Mouse (Mus musculus) limb, embryonic 15.5 days (tissue): ENCODE measurements at regions not wholly inside any gene's neighbourhood (a gene's known extent, or its start where the extent isn't known, plus 50 kb on each side); places are given as distances from the start of the nearest gene placed in this dataset.
A peak's percentile ranks its signal among the peaks of the same experiment; 100 is the strongest.

ENCODE experiments used
- ATAC-seq: fragments of 200-750 bp; cut with Nextera tagmentation; 2 replicates; pipeline ENCODE4 v1.8.0; 2017; ENCODE audit warnings: low read depth, moderate TSS enrichment; ENCODE audit not compliant: insufficient number of reproducible peaks, low FRiP score, low TSS enrichment
- H3K27ac ChIP-seq: fragments of 300-500 bp; sonication (generic); 2 replicates; pipeline ENCODE4 v1.5.1; 2015; ENCODE audit warnings: moderate library complexity, mild to moderate bottlenecking, inconsistent platforms
- H3K27me3 ChIP-seq: fragments of 300-500 bp; sonication (generic); 2 replicates; pipeline ENCODE4 v1.6.1; 2015; ENCODE audit warnings: inconsistent platforms
- H3K36me3 ChIP-seq: fragments of 300-500 bp; sonication (generic); 2 replicates; pipeline ENCODE4 v1.6.1; 2015; ENCODE audit warnings: inconsistent platforms
- H3K4me1 ChIP-seq: fragments of 300-500 bp; sonication (generic); 2 replicates; pipeline ENCODE4 v1.6.1; 2015; ENCODE audit warnings: inconsistent platforms
- H3K4me2 ChIP-seq: fragments of 300-500 bp; sonication (generic); 2 replicates; pipeline ENCODE4 v1.6.1; 2015; ENCODE audit warnings: mild to moderate bottlenecking, inconsistent platforms
- H3K4me3 ChIP-seq: fragments of 300-500 bp; sonication (generic); 2 replicates; pipeline ENCODE4 v1.5.1; 2015; ENCODE audit warnings: mild to moderate bottlenecking, inconsistent platforms
- H3K9ac ChIP-seq: fragments of 300-500 bp; sonication (generic); 2 replicates; pipeline ENCODE4 v1.6.1; 2015; ENCODE audit warnings: inconsistent platforms
- H3K9me3 ChIP-seq: fragments of 300-500 bp; sonication (generic); 2 replicates; pipeline ENCODE4 v1.6.1; 2016; ENCODE audit warnings: inconsistent platforms
- WGBS: fragments of 180-500 bp; shearing (Covaris S2); methylation state at CpG from one replicate; pipeline ENCODE4 v1.1.7; 2015; 5-methylcytosine and 5-hydroxymethylcytosine counted together

DNA sequence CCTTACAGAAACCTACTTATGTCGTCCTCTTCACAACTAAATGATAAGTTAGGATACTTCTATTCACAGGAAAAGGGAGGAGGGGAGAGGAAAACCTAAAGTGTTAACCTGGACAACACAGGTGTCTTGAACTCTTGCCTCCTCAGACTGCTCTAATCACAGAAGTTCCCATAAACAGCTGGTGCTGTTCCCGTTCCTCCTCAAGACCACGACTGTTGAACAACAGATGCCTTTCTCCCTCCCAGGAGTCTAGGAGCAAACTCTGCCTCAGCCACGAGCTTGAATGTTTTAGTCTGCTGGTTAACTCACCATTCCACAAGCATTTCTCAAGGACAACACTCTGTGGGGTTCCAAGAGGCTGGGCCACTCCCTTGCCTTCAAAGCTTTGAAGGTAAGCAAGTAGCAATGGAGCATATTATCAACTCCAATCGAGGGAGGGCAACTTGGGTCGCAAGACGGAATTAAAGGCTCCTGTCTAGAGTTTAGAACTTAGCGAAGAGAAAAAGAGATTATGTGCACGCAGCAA, 186.6 kb upstream of the Bcl6 start:
- no peaks in the 10 kb centered on the region for H3K9me3 ChIP-seq
- H3K27me3 ChIP-seq: no peaks in the 10 kb centered on the region
- WGBS: 59% methylated on average over 9 of the region's 9 CpGs
- no peak overlapping the region for H3K9ac ChIP-seq
- no peaks in the 10 kb centered on the region for H3K36me3 ChIP-seq
- no peak overlapping the region for H3K27ac ChIP-seq
- H3K4me3 ChIP-seq: no peak overlapping the region
- H3K4me1 ChIP-seq: no peaks in the 10 kb centered on the region; the same call in 1 of the 2 replicates
- ATAC-seq: no peak
- H3K4me2 ChIP-seq: no peak overlapping the region

DNA sequence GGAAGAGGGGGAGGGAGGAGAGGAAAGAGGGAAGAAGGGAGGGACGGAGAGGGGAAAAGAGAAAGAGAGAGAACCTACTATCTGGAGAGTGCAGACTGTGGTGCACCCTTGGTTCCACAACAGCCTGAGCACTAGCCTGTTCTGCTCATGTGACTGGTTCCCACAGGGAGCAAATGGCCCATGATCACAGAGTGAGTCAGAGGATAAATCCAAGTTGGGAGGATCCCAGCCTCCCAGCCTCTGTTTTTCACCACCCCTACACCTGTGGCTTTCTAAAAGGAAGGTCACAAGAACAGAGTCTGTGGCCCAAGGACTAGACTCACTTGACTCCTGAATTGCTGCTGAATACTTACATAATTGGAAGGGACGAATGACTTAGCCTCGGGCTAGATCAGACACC, 185.9 kb upstream of the Bcl6 start:
- Histone ChIP-seq H3K27ac (no peak overlapping the region), H3K27me3 (no peaks in the 10 kb centered on the region), H3K4me3 (no peak overlapping the region), H3K4me1 (no peaks in the 10 kb centered on the region; the same call in 1 of the 2 replicates), H3K4me2 (no peak overlapping the region), H3K36me3 (no peaks in the 10 kb centered on the region), H3K9ac (no peak overlapping the region), H3K9me3 (no peaks in the 10 kb centered on the region)
- ATAC-seq: no peak
- 70% methylated on average over 3 of the region's 3 CpGs for WGBS

DNA sequence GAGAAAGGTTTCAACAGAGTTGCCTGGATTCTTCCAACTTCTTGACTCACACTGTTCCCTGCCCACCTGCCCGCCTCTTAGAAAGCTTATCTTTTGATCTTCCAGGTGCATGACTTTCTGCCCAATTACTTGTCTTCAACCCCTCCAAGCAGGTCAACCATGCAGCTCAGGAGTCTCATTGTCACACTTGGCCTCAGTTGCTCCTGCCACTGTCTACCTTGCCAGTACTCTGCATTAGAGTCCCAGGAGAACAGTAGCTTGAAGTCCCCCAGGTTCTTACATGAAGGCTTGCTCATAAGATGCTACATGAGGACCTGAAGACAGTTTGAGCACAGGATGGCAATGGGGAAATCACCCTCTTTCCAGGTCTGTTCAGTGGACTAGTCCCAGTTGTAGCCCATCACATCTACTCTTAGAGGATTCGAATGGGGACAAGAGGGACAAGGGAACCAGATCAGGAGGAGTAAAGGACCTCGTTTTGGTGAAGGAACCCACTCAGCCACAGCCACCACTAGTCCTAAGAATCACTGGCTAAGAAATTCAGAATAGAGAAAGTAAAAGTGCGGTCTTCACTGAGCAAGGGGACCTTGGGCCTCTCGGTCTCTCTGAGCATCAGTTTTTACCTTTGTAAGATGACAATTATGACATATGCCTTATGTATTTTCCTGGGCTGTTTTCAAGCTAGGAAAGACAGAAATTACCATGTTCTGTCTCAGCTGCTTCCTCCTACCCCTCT, 185.3 kb upstream of the Bcl6 start:
- Histone ChIP-seq H3K9me3 (no peaks in the 10 kb centered on the region), H3K27me3 (no peaks in the 10 kb centered on the region), H3K4me3 (no peak overlapping the region), H3K4me2 (no peak overlapping the region), H3K27ac (no peak overlapping the region), H3K36me3 (no peaks in the 10 kb centered on the region), H3K9ac (no peak overlapping the region), H3K4me1 (no peaks in the 10 kb centered on the region; the same call in 1 of the 2 replicates)
- no peak for ATAC-seq
- 90% methylated on average over 5 of the region's 5 CpGs for WGBS

DNA sequence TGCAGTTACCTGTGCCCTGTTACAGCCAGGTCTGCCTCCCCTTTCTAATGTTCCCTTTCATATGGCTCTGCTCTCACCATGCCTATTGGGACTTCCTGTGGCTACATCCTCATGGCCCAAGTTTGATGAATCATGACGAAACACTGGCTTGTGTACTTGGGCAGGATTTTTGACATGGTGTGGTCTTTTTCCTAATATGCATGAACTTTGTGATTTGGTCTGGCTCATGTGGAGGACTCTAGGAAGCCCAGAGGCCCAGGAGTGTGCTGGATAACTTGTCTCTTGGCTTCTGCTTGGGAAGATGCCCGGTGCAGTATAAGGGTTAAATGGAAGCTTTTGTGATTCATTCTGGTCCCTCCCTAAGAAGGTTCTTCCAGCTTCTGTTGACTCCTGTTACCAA, 184.0 kb upstream of the Bcl6 start:
- no peak for ATAC-seq
- Histone ChIP-seq H3K9ac (no peak overlapping the region), H3K4me2 (no peak overlapping the region), H3K4me1 (no peaks in the 10 kb centered on the region; the same call in 1 of the 2 replicates), H3K36me3 (no peaks in the 10 kb centered on the region), H3K9me3 (no peaks in the 10 kb centered on the region), H3K27me3 (no peaks in the 10 kb centered on the region), H3K4me3 (no peak overlapping the region), H3K27ac (no peak overlapping the region)
- 83% methylated on average over 2 of the region's 2 CpGs for WGBS

GRCm38 (mm10) chr16:24172065-24172464, 183.4 kb upstream of the Bcl6 start:
- ATAC-seq: no peak
- H3K9ac ChIP-seq: no peak overlapping the region

DNA sequence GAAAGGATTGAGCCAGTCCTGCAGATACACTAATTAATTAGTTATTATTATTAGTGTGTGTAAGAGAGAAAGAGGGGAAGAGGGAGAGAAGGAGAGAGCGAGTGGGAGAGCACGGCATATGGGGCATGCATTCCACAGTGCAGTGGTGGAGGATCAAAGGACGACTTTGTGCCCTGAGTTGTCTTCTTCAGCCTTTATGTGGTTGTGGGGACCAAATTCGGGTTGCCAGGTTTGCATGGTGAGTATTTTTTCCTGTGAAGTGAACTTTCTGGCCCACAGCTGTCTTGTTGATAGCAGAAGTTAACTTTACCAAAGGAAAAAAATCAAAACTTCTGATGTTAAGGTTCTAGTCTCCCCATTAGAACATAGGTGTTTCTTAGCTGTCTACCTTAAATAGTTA, 182.5 kb upstream of the Bcl6 start:
- H3K9me3 ChIP-seq: no peaks in the 10 kb centered on the region
- H3K9ac ChIP-seq: no peak overlapping the region
- no peaks in the 10 kb centered on the region for H3K27me3 ChIP-seq
- no peak for ATAC-seq
- H3K4me1 ChIP-seq: no peaks in the 10 kb centered on the region; the same call in 1 of the 2 replicates
- H3K4me3 ChIP-seq: no peak overlapping the region
- H3K4me2 ChIP-seq: no peak overlapping the region
- no peak overlapping the region for H3K27ac ChIP-seq
- no peaks in the 10 kb centered on the region for H3K36me3 ChIP-seq
- WGBS: 72% methylated on average over 4 of the region's 4 CpGs

More at GRCm38 (mm10) chr16:24172065-24172464, 183.4 kb upstream of the Bcl6 start:
- WGBS: 86% methylated on average over 5 of the region's 5 CpGs
- no peak overlapping the region for H3K4me3 ChIP-seq
- H3K4me1 ChIP-seq: no peaks in the 10 kb centered on the region; the same call in 1 of the 2 replicates
- H3K27me3 ChIP-seq: no peaks in the 10 kb centered on the region
- H3K4me2 ChIP-seq: no peak overlapping the region
- no peaks in the 10 kb centered on the region for H3K36me3 ChIP-seq
- no peak overlapping the region for H3K27ac ChIP-seq
- no peaks in the 10 kb centered on the region for H3K9me3 ChIP-seq

- no peak overlapping the region for H3K4me2 ChIP-seq
- no peaks in the 10 kb centered on the region for H3K27me3 ChIP-seq
- H3K36me3 ChIP-seq: no peaks in the 10 kb centered on the region
- no peak overlapping the region for H3K4me3 ChIP-seq
- no peak for ATAC-seq
- no peaks in the 10 kb centered on the region for H3K9me3 ChIP-seq
- H3K9ac ChIP-seq: no peak overlapping the region
- H3K4me1 ChIP-seq: peaks cover 8% of the 10 kb centered on the region
- H3K27ac ChIP-seq: no peak overlapping the region
These were observed 177.8 kb upstream of the Bcl6 start for GRCm38 (mm10) chr16:24166496-24166895.

- Histone ChIP-seq H3K4me1 (peaks cover 8% of the 10 kb centered on the region), H3K4me2 (no peak overlapping the region), H3K27ac (peak overlapping the region; percentile 68), H3K36me3 (no peaks in the 10 kb centered on the region), H3K9me3 (no peaks in the 10 kb centered on the region), H3K4me3 (no peak overlapping the region), H3K9ac (no peak overlapping the region), H3K27me3 (no peaks in the 10 kb centered on the region)
- ATAC-seq: peak; percentile 58; the same call in 1 of the 2 replicates
- 42% methylated on average over 11 of the region's 11 CpGs for WGBS
These were observed 176.9 kb upstream of the Bcl6 start for GRCm38 (mm10) chr16:24165461-24166081.

DNA sequence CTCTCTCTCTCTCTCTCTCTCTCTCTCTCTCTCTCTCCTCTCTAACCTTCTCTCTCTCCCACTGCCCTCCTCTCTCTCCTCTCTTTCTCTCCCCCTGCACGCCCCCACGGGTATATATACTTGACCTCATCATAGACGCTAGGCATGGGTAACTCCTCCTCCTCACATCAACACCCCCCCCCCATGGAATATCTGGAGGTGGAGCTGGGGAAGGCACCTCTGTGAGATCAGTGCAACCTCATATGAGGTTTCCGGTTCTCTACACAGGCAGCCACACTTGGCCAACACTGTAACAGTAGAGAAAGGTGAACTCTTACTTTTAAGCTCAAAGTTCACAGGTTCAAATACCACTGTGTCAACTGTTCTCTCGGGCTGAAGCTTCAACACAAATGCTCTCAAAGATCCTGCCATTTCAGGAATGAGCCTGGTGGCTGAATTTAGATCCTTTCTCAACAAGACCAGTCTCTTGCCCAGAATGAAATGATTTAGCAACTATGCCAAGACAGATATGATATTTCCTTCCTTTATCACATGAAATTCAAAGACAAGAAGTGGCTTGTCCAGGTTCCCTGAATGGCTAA, 172.1 kb upstream of the Bcl6 start:
- Histone ChIP-seq H3K27me3 (no peaks in the 10 kb centered on the region), H3K27ac (no peak overlapping the region), H3K9ac (no peak overlapping the region), H3K4me2 (no peak overlapping the region), H3K4me3 (no peak overlapping the region), H3K4me1 (peaks cover 7% of the 10 kb centered on the region), H3K36me3 (no peaks in the 10 kb centered on the region), H3K9me3 (no peaks in the 10 kb centered on the region)
- 80% methylated on average over 5 of the region's 5 CpGs for WGBS
- no peak for ATAC-seq

- no peak for ATAC-seq
- Histone ChIP-seq H3K27ac (no peak overlapping the region), H3K4me3 (no peak overlapping the region), H3K9me3 (no peaks in the 10 kb centered on the region), H3K36me3 (no peaks in the 10 kb centered on the region), H3K27me3 (no peaks in the 10 kb centered on the region), H3K4me2 (no peak overlapping the region), H3K4me1 (no peaks in the 10 kb centered on the region), H3K9ac (no peak overlapping the region)
- 65% methylated on average over 2 of the region's 2 CpGs for WGBS
These were observed 170.7 kb upstream of the Bcl6 start for GRCm38 (mm10) chr16:24159336-24159735.

DNA sequence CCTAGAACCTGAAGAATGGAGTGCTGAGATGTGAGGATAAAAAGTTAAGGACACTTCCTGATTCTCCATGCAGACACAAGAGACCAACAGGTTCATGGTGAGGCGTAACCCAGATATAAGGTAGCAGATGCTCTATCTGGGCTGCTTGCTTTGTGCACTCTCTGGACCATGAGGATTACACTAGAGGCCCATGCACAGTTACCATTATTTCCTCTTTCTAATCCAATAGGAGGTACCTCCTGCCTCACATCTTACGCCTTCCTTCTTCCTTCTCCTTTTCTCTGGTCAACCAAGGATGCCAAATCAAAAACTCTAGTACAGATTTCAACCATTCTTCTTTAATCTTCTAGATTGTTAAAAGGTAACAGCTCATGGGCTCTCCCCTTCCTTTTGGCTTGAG, 169.1 kb upstream of the Bcl6 start:
- H3K4me2 ChIP-seq: no peak overlapping the region
- H3K4me3 ChIP-seq: no peak overlapping the region
- ATAC-seq: no peak
- H3K9me3 ChIP-seq: no peaks in the 10 kb centered on the region
- H3K27ac ChIP-seq: no peak overlapping the region
- WGBS: 100% methylated on average over 2 of the region's 2 CpGs
- no peak overlapping the region for H3K9ac ChIP-seq
- no peaks in the 10 kb centered on the region for H3K36me3 ChIP-seq
- peaks cover 4% of the 10 kb centered on the region; the same call in 1 of the 2 replicates for H3K4me1 ChIP-seq
- no peaks in the 10 kb centered on the region for H3K27me3 ChIP-seq
